Mouse (Mus musculus) midbrain, embryonic 12.5 days (tissue): ENCODE data around the gene Pi4k2a. TPM values are rescaled to one million over a fixed set of nuclear protein-coding genes. Genes with fewer than 3 reads are reported as not detected.

Experiments used
- ATAC-seq: fragments of 200-750 bp; cut with Nextera tagmentation; 2 replicates; pipeline ENCODE4 v1.8.0; 2017; ENCODE audit warnings: low read depth, moderate TSS enrichment, moderate library complexity; ENCODE audit not compliant: low FRiP score
- H3K27ac ChIP-seq: fragments of 300-500 bp; sonication (generic); replicated peaks from 2 replicates; pipeline ENCODE4 v1.5.1; 2016; ENCODE audit warnings: mild to moderate bottlenecking
- H3K27me3 ChIP-seq: fragments of 300-500 bp; sonication (generic); 2 replicates; pipeline ENCODE4 v1.6.1; 2016; ENCODE audit warnings: mild to moderate bottlenecking
- H3K36me3 ChIP-seq: fragments of 300-500 bp; sonication (generic); 2 replicates; pipeline ENCODE4 v1.6.1; 2016
- H3K4me1 ChIP-seq: fragments of 300-500 bp; sonication (generic); 2 replicates; pipeline ENCODE4 v1.6.1; 2016
- H3K4me2 ChIP-seq: fragments of 300-500 bp; sonication (generic); replicated peaks from 2 replicates; pipeline ENCODE4 v1.6.1; 2016; ENCODE audit warnings: mild to moderate bottlenecking, moderate library complexity
- H3K4me3 ChIP-seq: fragments of 300-500 bp; sonication (generic); 2 replicates; pipeline ENCODE4 v1.5.1; 2016; ENCODE audit warnings: mild to moderate bottlenecking
- H3K9ac ChIP-seq: fragments of 300-500 bp; sonication (generic); replicated peaks from 2 replicates; pipeline ENCODE4 v1.6.1; 2016; ENCODE audit warnings: mild to moderate bottlenecking, moderate library complexity
- H3K9me3 ChIP-seq: fragments of 300-500 bp; sonication (generic); 2 replicates; pipeline ENCODE4 v1.6.1; 2016; ENCODE audit warnings: mild to moderate bottlenecking
- WGBS: fragments of 180-500 bp; shearing (Covaris S2); methylation state at CpG from one replicate; pipeline ENCODE4 v1.1.7; 2016; 5-methylcytosine and 5-hydroxymethylcytosine counted together
- polyA plus RNA-seq: library from polyadenylated mRNA; unstranded; fragments of >200 nt; fragmentation: Nextera tagmentation; extraction: Ambion mirVana; gene quantifications from 2 replicates; pipeline ENCODE4 v1.2.1, GENCODE M21; 2016

Pi4k2a gene
- polyA plus RNA-seq, 1 experiment from 2014 or later = 36.2 TPM

- Histone ChIP-seq H3K9ac (no peak overlapping the region), H3K4me2 (no peak overlapping the region), H3K4me3 (no peak overlapping the region), H3K4me1 (peaks cover 12% of the 10 kb centered on the region; the same call in 1 of the 2 replicates), H3K27me3 (peaks cover 28% of the 10 kb centered on the region), H3K36me3 (no peaks in the 10 kb centered on the region), H3K9me3 (no peaks in the 10 kb centered on the region), H3K27ac (no peak overlapping the region)
- peak; percentile 45; the same call in 1 of the 2 replicates for ATAC-seq
- WGBS = 4% methylated on average over 6 of the region's 6 CpGs
Measured at GRCm38 (mm10) chr19:42151990-42152389, 61.7 kb downstream of the Pi4k2a start.

- H3K9me3 ChIP-seq = no peaks in the 10 kb centered on the region
- H3K36me3 ChIP-seq = no peaks in the 10 kb centered on the region
- no peaks in the 10 kb centered on the region for H3K4me1 ChIP-seq
- 71% methylated on average over 12 of the region's 12 CpGs for WGBS
- peaks cover 4% of the 10 kb centered on the region; the same call in 1 of the 2 replicates for H3K27me3 ChIP-seq
- no peak overlapping the region for H3K4me2 ChIP-seq
- H3K27ac ChIP-seq = peak overlapping the region; percentile 46; the same call in 1 of the 2 replicates
- no peak overlapping the region for H3K9ac ChIP-seq
- no peak for ATAC-seq
- no peak overlapping the region for H3K4me3 ChIP-seq
Measured at GRCm38 (mm10) chr19:42157493-42158237, 67.4 kb downstream of the Pi4k2a start.

- WGBS = 68% methylated on average over 13 of the region's 13 CpGs
- no peaks in the 10 kb centered on the region for H3K9me3 ChIP-seq
- no peaks in the 10 kb centered on the region for H3K27me3 ChIP-seq
- H3K4me3 ChIP-seq = no peak overlapping the region
- no peak overlapping the region for H3K9ac ChIP-seq
- no peaks in the 10 kb centered on the region for H3K4me1 ChIP-seq
- no peaks in the 10 kb centered on the region for H3K36me3 ChIP-seq
- H3K4me2 ChIP-seq = no peak overlapping the region
- ATAC-seq = no peak
- peak overlapping the region; percentile 46; the same call in 1 of the 2 replicates for H3K27ac ChIP-seq
Measured at GRCm38 (mm10) chr19:42158246-42159017, 68.2 kb downstream of the Pi4k2a start.

- ATAC-seq = no peak
- no peaks in the 10 kb centered on the region for H3K36me3 ChIP-seq
- no peaks in the 10 kb centered on the region for H3K9me3 ChIP-seq
- no peak within 1 kb of the TSS for H3K4me2 ChIP-seq
- 78% methylated on average over 5 of the region's 5 CpGs for WGBS
- H3K27ac ChIP-seq = no peak within 1 kb of the TSS
- no peaks in the 10 kb centered on the region for H3K4me1 ChIP-seq
- no peak within 1 kb of the TSS for H3K9ac ChIP-seq
- peaks cover 29% of the 10 kb centered on the region for H3K27me3 ChIP-seq
- H3K4me3 ChIP-seq = no peak within 1 kb of the TSS
Measured at GRCm38 (mm10) chr19:42163764-42164163, 73.5 kb downstream of the Pi4k2a start, which contains the start of gene Zfyve27. Zfyve27 (plus strand) TSS chr19:42163951.

- Histone ChIP-seq H3K9me3 (no peaks in the 10 kb centered on the region), H3K27me3 (peaks cover 33% of the 10 kb centered on the region), H3K36me3 (no peaks in the 10 kb centered on the region), H3K4me3 (no peak overlapping the region), H3K9ac (no peak overlapping the region), H3K27ac (no peak overlapping the region), H3K4me2 (no peak overlapping the region), H3K4me1 (no peaks in the 10 kb centered on the region)
- ATAC-seq = no peak
- WGBS = 74% methylated on average over 7 of the region's 7 CpGs
Measured at GRCm38 (mm10) chr19:42164188-42164587, 73.9 kb downstream of the Pi4k2a start.

GRCm38 (mm10) chr19:42166130-42166529 lies 75.9 kb downstream of the Pi4k2a start:
- Histone ChIP-seq H3K9ac (no peak overlapping the region), H3K4me1 (peaks cover 4% of the 10 kb centered on the region), H3K9me3 (no peaks in the 10 kb centered on the region), H3K27me3 (peaks cover 37% of the 10 kb centered on the region), H3K4me3 (no peak overlapping the region), H3K36me3 (no peaks in the 10 kb centered on the region), H3K27ac (no peak overlapping the region), H3K4me2 (peak overlapping the region; percentile 44)
- 3% methylated on average over 12 of the region's 12 CpGs for WGBS
- ATAC-seq = no peak

GRCm38 (mm10) chr19:42166766-42167165 lies 76.5 kb downstream of the Pi4k2a start:
- Histone ChIP-seq H3K9me3 (no peaks in the 10 kb centered on the region), H3K9ac (no peak overlapping the region)
- 55% methylated on average over 3 of the region's 3 CpGs for WGBS

GRCm38 (mm10) chr19:42167489-42167888 lies 77.2 kb downstream of the Pi4k2a start:
- H3K4me3 ChIP-seq = no peak overlapping the region
- H3K27me3 ChIP-seq = peaks cover 37% of the 10 kb centered on the region
- peaks cover 13% of the 10 kb centered on the region for H3K4me1 ChIP-seq
- no peak overlapping the region for H3K27ac ChIP-seq
- H3K36me3 ChIP-seq = no peaks in the 10 kb centered on the region
- no peak overlapping the region for H3K4me2 ChIP-seq
- H3K9me3 ChIP-seq = no peaks in the 10 kb centered on the region
- H3K9ac ChIP-seq = no peak overlapping the region
- WGBS = 67% methylated on average over 9 of the region's 9 CpGs
- ATAC-seq = no peak

More at GRCm38 (mm10) chr19:42166766-42167165, 76.5 kb downstream of the Pi4k2a start:
- Histone ChIP-seq H3K27ac (no peak overlapping the region), H3K4me1 (peaks cover 10% of the 10 kb centered on the region), H3K4me3 (no peak overlapping the region), H3K27me3 (peaks cover 37% of the 10 kb centered on the region), H3K36me3 (no peaks in the 10 kb centered on the region), H3K4me2 (no peak overlapping the region)
- no peak for ATAC-seq

GRCm38 (mm10) chr19:42169322-42169975 lies 79.2 kb downstream of the Pi4k2a start:
- Histone ChIP-seq H3K4me3 (no peak overlapping the region), H3K4me2 (no peak overlapping the region), H3K4me1 (peaks cover 13% of the 10 kb centered on the region), H3K9me3 (no peaks in the 10 kb centered on the region), H3K27me3 (peaks cover 37% of the 10 kb centered on the region), H3K36me3 (no peaks in the 10 kb centered on the region), H3K27ac (no peak overlapping the region), H3K9ac (no peak overlapping the region)
- 81% methylated on average over 10 of the region's 10 CpGs for whole genome bisulfite sequencing
- no peak for ATAC-seq

- Histone ChIP-seq H3K36me3 (no peaks in the 10 kb centered on the region), H3K27me3 (peaks cover 31% of the 10 kb centered on the region), H3K4me3 (peak overlapping the region; percentile 92), H3K4me1 (peaks cover 13% of the 10 kb centered on the region), H3K27ac (peak overlapping the region; percentile 58), H3K9me3 (no peaks in the 10 kb centered on the region), H3K4me2 (peak overlapping the region; percentile 90), H3K9ac (peak overlapping the region; percentile 85)
- 3% methylated on average over 51 of the region's 56 CpGs for WGBS
- peak; percentile 93 for ATAC-seq
Measured at GRCm38 (mm10) chr19:42170025-42170969, 80.0 kb downstream of the Pi4k2a start.
